ENCODE assay signal across 8 mouse cellular contexts in genomic region chr1:168383832-168384593, GRCm38 (mm10). TPM values are rescaled to one million over a fixed set of nuclear protein-coding genes. Genes with fewer than 3 reads are reported as not detected.
DNase-seq lines count a peak whose midpoint lies in the region; ATAC-seq and TF ChIP-seq lines count a peak whose summit lies in the region.

No protein-coding gene starts in this region.

- no peaks in the 10 kb centered on the region for H3K9me3 ChIP-seq in lung, embryonic 14.5 days (ENCODE audit: low read depth, low read length)
- H3K9me3 ChIP-seq in forebrain, embryonic 15.5 days = no peaks in the 10 kb centered on the region
- H3K9me3 ChIP-seq in kidney, postnatal 0 days (replicated peaks; ENCODE audit: low read length) = no peaks in the 10 kb centered on the region

- H3K4me2 ChIP-seq in lung, embryonic 14.5 days = no peak overlapping the region
- H3K4me2 ChIP-seq in forebrain, embryonic 15.5 days (replicated peaks) = peak overlapping the region; percentile 16; the same call in 1 of the 2 replicates
- 0 out of 2 replicates have a peak overlapping the region, but pooled peaks have one; percentile 11 for H3K4me2 ChIP-seq in kidney, postnatal 0 days (ENCODE audit: low read length)

- H3K9ac ChIP-seq in lung, embryonic 14.5 days = peak overlapping the region; percentile 9; the same call in 1 of the 2 replicates
- H3K9ac ChIP-seq in forebrain, embryonic 15.5 days (replicated peaks) = no peak overlapping the region
- H3K9ac ChIP-seq in kidney, postnatal 0 days (ENCODE audit: low read depth, low read length) = no peak overlapping the region

- 39% methylated on average over 5 of the region's 5 CpGs for WGBS in lung, embryonic 14.5 days
- WGBS in lung, adult 2 months = 67% methylated on average over 5 of the region's 5 CpGs
- 18% methylated on average over 5 of the region's 5 CpGs for WGBS in forebrain, embryonic 15.5 days
- WGBS in kidney, postnatal 0 days = 31% methylated on average over 5 of the region's 5 CpGs
- 35% methylated on average over 5 of the region's 5 CpGs for WGBS in olfactory bulb, adult 2 months

- 0 out of 2 replicates have a peak, but pooled peaks cover 8% of the 10 kb centered on the region for H3K36me3 ChIP-seq in lung, embryonic 14.5 days (ENCODE audit: insufficient read depth)
- no peaks in the 10 kb centered on the region for H3K36me3 ChIP-seq in forebrain, embryonic 15.5 days
- H3K36me3 ChIP-seq in kidney, postnatal 0 days (ENCODE audit: insufficient read depth, low read length) = no peaks in the 10 kb centered on the region

- no peak for ATAC-seq in lung, embryonic 14.5 days (ENCODE audit: insufficient read depth)
- peak; percentile 70 for ATAC-seq in forebrain, embryonic 15.5 days (replicated peaks)
- no peak for ATAC-seq in kidney, postnatal 0 days (replicated peaks; ENCODE audit: low FRiP score, low read depth)

- peaks cover 69% of the 10 kb centered on the region for H3K4me1 ChIP-seq in lung, embryonic 14.5 days (ENCODE audit: insufficient read depth)
- H3K4me1 ChIP-seq in lung, adult 2 months (ENCODE audit: control insufficient read depth, insufficient read depth, low read length) = peaks cover 15% of the 10 kb centered on the region
- peaks cover 83% of the 10 kb centered on the region for H3K4me1 ChIP-seq in forebrain, embryonic 15.5 days
- H3K4me1 ChIP-seq in kidney, postnatal 0 days (replicated peaks; ENCODE audit: insufficient read depth, low read length) = peaks cover 64% of the 10 kb centered on the region
- peaks cover 46% of the 10 kb centered on the region for H3K4me1 ChIP-seq in olfactory bulb, adult 2 months (ENCODE audit: control insufficient read depth, insufficient read depth, low read length)

- DNase-seq in lung, embryonic 14.5 days = peak; percentile 53
- no peak for DNase-seq in lung, adult 2 months
- peak; percentile 52 for DNase-seq in kidney, postnatal 0 days (ENCODE audit: low spot score)
- DNase-seq in spleen, adult 18-20 months = no peak
- no peak for DNase-seq in lung, postnatal 10 days
- no peak for DNase-seq in testis, postnatal 10 days (ENCODE audit: low spot score)

- TF ChIP-seq POLR2A in lung, adult 2 months (IDR thresholded peaks at IDR 0.05; ENCODE audit: borderline replicate concordance, extremely low read depth, low read depth, low read length) = no peak
- TF ChIP-seq POLR2A in olfactory bulb, adult 2 months (IDR thresholded peaks at IDR 0.05; ENCODE audit: insufficient read depth, low read depth, low read length) = no peak

- no peak for TF ChIP-seq CTCF in lung, embryonic 14.5 days (IDR thresholded peaks at IDR 0.05; ENCODE audit: low read depth)
- no peak for TF ChIP-seq CTCF in lung, adult 2 months (IDR thresholded peaks at IDR 0.05; ENCODE audit: insufficient read depth, low read length)
- no peak for TF ChIP-seq CTCF in kidney, postnatal 0 days (IDR thresholded peaks at IDR 0.05; ENCODE audit: low read depth)
- no peak for TF ChIP-seq CTCF in olfactory bulb, adult 2 months (IDR thresholded peaks at IDR 0.05; ENCODE audit: insufficient read depth, low read depth, low read length)

- no peaks in the 10 kb centered on the region for H3K27me3 ChIP-seq in lung, embryonic 14.5 days (ENCODE audit: insufficient read depth, low read length)
- H3K27me3 ChIP-seq in forebrain, embryonic 15.5 days = no peaks in the 10 kb centered on the region
- H3K27me3 ChIP-seq in kidney, postnatal 0 days (ENCODE audit: insufficient read depth, low read length) = no peaks in the 10 kb centered on the region

- peak overlapping the region; percentile 84 for H3K27ac ChIP-seq in lung, embryonic 14.5 days (ENCODE audit: low read depth)
- H3K27ac ChIP-seq in forebrain, embryonic 15.5 days (replicated peaks) = peak overlapping the region; percentile 71
- peak overlapping the region; percentile 83 for H3K27ac ChIP-seq in kidney, postnatal 0 days
- H3K27ac ChIP-seq in olfactory bulb, adult 2 months (ENCODE audit: insufficient read depth, low read depth, low read length) = peak overlapping the region; percentile 67; the same call in 1 of the 2 replicates

- H3K4me3 ChIP-seq in lung, embryonic 14.5 days (ENCODE audit: low read depth, low read length) = no peak overlapping the region
- no peak overlapping the region for H3K4me3 ChIP-seq in lung, adult 2 months (replicated peaks; ENCODE audit: extremely low read depth, low read depth, low read length)
- no peak overlapping the region for H3K4me3 ChIP-seq in forebrain, embryonic 15.5 days
- no peak overlapping the region for H3K4me3 ChIP-seq in kidney, postnatal 0 days (replicated peaks; ENCODE audit: low read depth, low read length)
- H3K4me3 ChIP-seq in olfactory bulb, adult 2 months (ENCODE audit: insufficient read depth, low read depth, low read length) = no peak overlapping the region

RNA-seq across cellular contexts. Expression of gene Pbx1, which starts 48.1 kb away (rescaled TPM):
- polyA plus RNA-seq in lung, embryonic 14.5 days (2014; fragmentation: Nextera tagmentation; extraction: Ambion mirVana) = 48.8 TPM in 2 replicates
- polyA plus RNA-seq in lung, adult 2 months (2012; rRNA removed) = 45.2 and 56.8 TPM in 2 replicates
- 87.4 and 90.5 TPM in 2 replicates for polyA plus RNA-seq in forebrain, embryonic 15.5 days (2015; fragmentation: Nextera tagmentation; extraction: Ambion mirVana)
- polyA plus RNA-seq in kidney, postnatal 0 days (2015; fragmentation: Nextera tagmentation; extraction: Ambion mirVana) = 55.7 and 59.4 TPM in 2 replicates
- polyA plus RNA-seq in olfactory bulb, adult 2 months (2012; ENCODE audit: insufficient read depth, insufficient read length, low replicate concordance, missing spikeins) = 133 and 332 TPM in 2 replicates

Comparison
In these comparisons a context has a peak if more than half of its experiments do, and no peak if none do; other contexts are left out.
1. DNase-seq: peak in lung, embryonic 14.5 days (single experiment) and kidney, postnatal 0 days (single experiment); none in lung, adult 2 months (single experiment), spleen, adult 18-20 months (0 of 2), lung, postnatal 10 days (single experiment) and testis, postnatal 10 days (single experiment).
2. Peak in every context shown above with its lines, with median percentiles within 50 percentile points of each other: H3K27ac ChIP-seq.